Mouse (Mus musculus) olfactory bulb, adult 2 months (tissue): ENCODE data around the gene Drg1.
"Not testable (repeated sequence)": the region's sequence is repeated elsewhere in the genome, so short reads cannot be mapped to it uniquely, and the experiment has no call there.

Experiments used
- CTCF ChIP-seq: fragments of 200-500 bp; IDR thresholded peaks from 2 replicates; pipeline ENCODE4 v1.5.1; 2012; ENCODE audit warnings: low read depth, mild to moderate bottlenecking, low read length, moderate library complexity; ENCODE audit not compliant: insufficient read depth
- POLR2A ChIP-seq: fragments of 200-500 bp; IDR thresholded peaks from 2 replicates; pipeline ENCODE4 v1.6.1; 2012; ENCODE audit warnings: mild to moderate bottlenecking, low read depth, low read length, moderate library complexity; ENCODE audit not compliant: insufficient read depth

- TF ChIP-seq CTCF, POLR2A: not testable (repeated sequence)
Measured at GRCm38 (mm10) chr11:3171931-3172330, 94.3 kb downstream of the Drg1 start.
